Mouse (Mus musculus): Measurements from ENCODE around the gene Jak1. TPM values are rescaled to one million over a fixed set of nuclear protein-coding genes. Genes with fewer than 3 reads are reported as not detected.

Jak1 gene
- polyA plus RNA-seq (2014; fragmentation: Nextera tagmentation; extraction: Ambion mirVana) = 61.3 and 63.4 TPM in 2 replicates

- H3K27me3 ChIP-seq (ENCODE audit: control insufficient read depth, insufficient read depth, low read length) = no peaks in the 10 kb centered on the region
- no peaks in the 10 kb centered on the region for H3K36me3 ChIP-seq (ENCODE audit: control insufficient read depth, insufficient read depth, low read length)
- H3K9ac ChIP-seq (ENCODE audit: low read length) = peak within 1 kb of the TSS; percentile 86
- H3K4me3 ChIP-seq (ENCODE audit: low read depth, low read length) = peak within 1 kb of the TSS; percentile 94
- peak within 1 kb of the TSS; percentile 81 for H3K27ac ChIP-seq (ENCODE audit: low read depth, low read length)
- peak; percentile 99 for ATAC-seq (ENCODE audit: insufficient read depth, low FRiP score, low TSS enrichment)
- H3K4me1 ChIP-seq (ENCODE audit: control insufficient read depth, insufficient read depth, low read length) = 0 out of 2 replicates have a peak, but pooled peaks cover 3% of the 10 kb centered on the region
- DNase-seq (ENCODE audit: low spot score) = peak; percentile 97
- 1% methylated on average over 83 of the region's 84 CpGs for WGBS
- peak within 1 kb of the TSS; percentile 67 for H3K4me2 ChIP-seq (ENCODE audit: low read depth)
- no peaks in the 10 kb centered on the region for H3K9me3 ChIP-seq (ENCODE audit: control insufficient read depth, low read length)
Measured at GRCm38 (mm10) chr4:101264741-101265513, at the start of gene Jak1. Gene Jak1 (minus strand): TSS chr4:101265282.

- no peaks in the 10 kb centered on the region for H3K9me3 ChIP-seq (ENCODE audit: control insufficient read depth, low read length)
- ATAC-seq (ENCODE audit: insufficient read depth, low FRiP score, low TSS enrichment) (no peak), DNase-seq (ENCODE audit: low spot score) (no peak)
- no peak overlapping the region for H3K4me3 ChIP-seq (ENCODE audit: low read depth, low read length)
- H3K4me1 ChIP-seq (ENCODE audit: control insufficient read depth, insufficient read depth, low read length) = no peaks in the 10 kb centered on the region
- no peaks in the 10 kb centered on the region; the same call in 1 of the 2 replicates for H3K27me3 ChIP-seq (ENCODE audit: control insufficient read depth, insufficient read depth, low read length)
- no peaks in the 10 kb centered on the region for H3K36me3 ChIP-seq (ENCODE audit: control insufficient read depth, insufficient read depth, low read length)
- no peak overlapping the region for H3K9ac ChIP-seq (ENCODE audit: low read length)
- H3K27ac ChIP-seq (ENCODE audit: low read depth, low read length) = no peak overlapping the region
- 84% methylated on average over 6 of the region's 6 CpGs for WGBS
- no peak overlapping the region for H3K4me2 ChIP-seq (ENCODE audit: low read depth)
Measured at GRCm38 (mm10) chr4:101312055-101312454, 47.0 kb upstream of the Jak1 start.

- Histone ChIP-seq H3K27me3 (ENCODE audit: control insufficient read depth, insufficient read depth, low read length) (no peaks in the 10 kb centered on the region; the same call in 1 of the 2 replicates), H3K4me3 (ENCODE audit: low read depth, low read length) (no peak overlapping the region), H3K4me2 (ENCODE audit: low read depth) (no peak overlapping the region), H3K4me1 (ENCODE audit: control insufficient read depth, insufficient read depth, low read length) (peaks cover 5% of the 10 kb centered on the region; the same call in 1 of the 2 replicates), H3K9me3 (ENCODE audit: control insufficient read depth, low read length) (no peaks in the 10 kb centered on the region), H3K27ac (ENCODE audit: low read depth, low read length) (no peak overlapping the region), H3K9ac (ENCODE audit: low read length) (no peak overlapping the region), H3K36me3 (ENCODE audit: control insufficient read depth, insufficient read depth, low read length) (no peaks in the 10 kb centered on the region)
- WGBS = 91% methylated on average over 4 of the region's 4 CpGs
- DNase-seq (ENCODE audit: low spot score) (no peak), ATAC-seq (ENCODE audit: insufficient read depth, low FRiP score, low TSS enrichment) (no peak)
Measured at GRCm38 (mm10) chr4:101308166-101308565, 43.1 kb upstream of the Jak1 start.

GRCm38 (mm10) chr4:101307286-101307685, 42.2 kb upstream of the Jak1 start:
- Histone ChIP-seq H3K4me1 (ENCODE audit: control insufficient read depth, insufficient read depth, low read length) (peaks cover 5% of the 10 kb centered on the region; the same call in 1 of the 2 replicates), H3K9me3 (ENCODE audit: control insufficient read depth, low read length) (no peaks in the 10 kb centered on the region), H3K36me3 (ENCODE audit: control insufficient read depth, insufficient read depth, low read length) (no peaks in the 10 kb centered on the region), H3K27me3 (ENCODE audit: control insufficient read depth, insufficient read depth, low read length) (no peaks in the 10 kb centered on the region; the same call in 1 of the 2 replicates), H3K9ac (ENCODE audit: low read length) (no peak overlapping the region), H3K27ac (ENCODE audit: low read depth, low read length) (no peak overlapping the region), H3K4me2 (ENCODE audit: low read depth) (no peak overlapping the region), H3K4me3 (ENCODE audit: low read depth, low read length) (no peak overlapping the region)
- 73% methylated on average over 4 of the region's 4 CpGs for WGBS
- ATAC-seq (ENCODE audit: insufficient read depth, low FRiP score, low TSS enrichment) (no peak), DNase-seq (ENCODE audit: low spot score) (no peak)

GRCm38 (mm10) chr4:101306132-101306915, 41.2 kb upstream of the Jak1 start:
- DNase-seq (ENCODE audit: low spot score) (no peak), ATAC-seq (ENCODE audit: insufficient read depth, low FRiP score, low TSS enrichment) (no peak)
- Histone ChIP-seq H3K9me3 (ENCODE audit: control insufficient read depth, low read length) (no peaks in the 10 kb centered on the region), H3K27me3 (ENCODE audit: control insufficient read depth, insufficient read depth, low read length) (no peaks in the 10 kb centered on the region), H3K27ac (ENCODE audit: low read depth, low read length) (no peak overlapping the region), H3K36me3 (ENCODE audit: control insufficient read depth, insufficient read depth, low read length) (no peaks in the 10 kb centered on the region), H3K9ac (ENCODE audit: low read length) (no peak overlapping the region), H3K4me1 (ENCODE audit: control insufficient read depth, insufficient read depth, low read length) (peaks cover 5% of the 10 kb centered on the region; the same call in 1 of the 2 replicates), H3K4me2 (ENCODE audit: low read depth) (no peak overlapping the region), H3K4me3 (ENCODE audit: low read depth, low read length) (no peak overlapping the region)
- WGBS = 20% methylated on average over 8 of the region's 8 CpGs

GRCm38 (mm10) chr4:101305126-101305525, 40.0 kb upstream of the Jak1 start:
- H3K27ac ChIP-seq (ENCODE audit: low read depth, low read length) = no peak overlapping the region
- H3K4me2 ChIP-seq (ENCODE audit: low read depth) = no peak overlapping the region
- H3K4me3 ChIP-seq (ENCODE audit: low read depth, low read length) = no peak overlapping the region
- H3K27me3 ChIP-seq (ENCODE audit: control insufficient read depth, insufficient read depth, low read length) = no peaks in the 10 kb centered on the region
- H3K9ac ChIP-seq (ENCODE audit: low read length) = no peak overlapping the region
- DNase-seq (ENCODE audit: low spot score) (no peak), ATAC-seq (ENCODE audit: insufficient read depth, low FRiP score, low TSS enrichment) (no peak)
- no peaks in the 10 kb centered on the region for H3K9me3 ChIP-seq (ENCODE audit: control insufficient read depth, low read length)
- no peaks in the 10 kb centered on the region for H3K36me3 ChIP-seq (ENCODE audit: control insufficient read depth, insufficient read depth, low read length)
- WGBS = 84% methylated on average over 9 of the region's 9 CpGs
- peaks cover 5% of the 10 kb centered on the region; the same call in 1 of the 2 replicates for H3K4me1 ChIP-seq (ENCODE audit: control insufficient read depth, insufficient read depth, low read length)

- Histone ChIP-seq H3K9me3 (ENCODE audit: control insufficient read depth, low read length) (no peaks in the 10 kb centered on the region), H3K27ac (ENCODE audit: low read depth, low read length) (no peak overlapping the region), H3K4me2 (ENCODE audit: low read depth) (no peak overlapping the region), H3K4me1 (ENCODE audit: control insufficient read depth, insufficient read depth, low read length) (peaks cover 5% of the 10 kb centered on the region; the same call in 1 of the 2 replicates), H3K27me3 (ENCODE audit: control insufficient read depth, insufficient read depth, low read length) (no peaks in the 10 kb centered on the region), H3K36me3 (ENCODE audit: control insufficient read depth, insufficient read depth, low read length) (no peaks in the 10 kb centered on the region), H3K9ac (ENCODE audit: low read length) (no peak overlapping the region), H3K4me3 (ENCODE audit: low read depth, low read length) (no peak overlapping the region)
- WGBS = 93% methylated on average over 4 of the region's 4 CpGs
- no peak for DNase-seq (ENCODE audit: low spot score)
- ATAC-seq (ENCODE audit: insufficient read depth, low FRiP score, low TSS enrichment) = no peak
Measured at GRCm38 (mm10) chr4:101304114-101304513, 39.0 kb upstream of the Jak1 start.

- Histone ChIP-seq H3K4me3 (ENCODE audit: low read depth, low read length) (no peak overlapping the region), H3K27me3 (ENCODE audit: control insufficient read depth, insufficient read depth, low read length) (no peaks in the 10 kb centered on the region), H3K27ac (ENCODE audit: low read depth, low read length) (no peak overlapping the region), H3K36me3 (ENCODE audit: control insufficient read depth, insufficient read depth, low read length) (no peaks in the 10 kb centered on the region), H3K9me3 (ENCODE audit: control insufficient read depth, low read length) (no peaks in the 10 kb centered on the region), H3K4me2 (ENCODE audit: low read depth) (no peak overlapping the region), H3K9ac (ENCODE audit: low read length) (no peak overlapping the region), H3K4me1 (ENCODE audit: control insufficient read depth, insufficient read depth, low read length) (no peaks in the 10 kb centered on the region)
- ATAC-seq (ENCODE audit: insufficient read depth, low FRiP score, low TSS enrichment) = no peak
- 46% methylated on average over 4 of the region's 4 CpGs for whole genome bisulfite sequencing
- DNase-seq (ENCODE audit: low spot score) = no peak
Measured at GRCm38 (mm10) chr4:101300392-101300910, 35.4 kb upstream of the Jak1 start.
